Mouse (Mus musculus) megakaryocyte-erythroid progenitor cell, adult 5 weeks (primary cell): ENCODE data around the gene Lrig2. TPM values are rescaled to one million over a fixed set of nuclear protein-coding genes. Genes with fewer than 3 reads are reported as not detected.

Experiments
- polyA plus RNA-seq: library from polyadenylated mRNA; stranded (reverse); fragments of >175 nt; gene quantifications from 2 replicates; pipeline ENCODE4 v1.2.3, GENCODE M21; 2012

The Lrig2 gene
- polyA plus RNA-seq, result 2.3 and 3.1 TPM in 2 replicates

DNA sequence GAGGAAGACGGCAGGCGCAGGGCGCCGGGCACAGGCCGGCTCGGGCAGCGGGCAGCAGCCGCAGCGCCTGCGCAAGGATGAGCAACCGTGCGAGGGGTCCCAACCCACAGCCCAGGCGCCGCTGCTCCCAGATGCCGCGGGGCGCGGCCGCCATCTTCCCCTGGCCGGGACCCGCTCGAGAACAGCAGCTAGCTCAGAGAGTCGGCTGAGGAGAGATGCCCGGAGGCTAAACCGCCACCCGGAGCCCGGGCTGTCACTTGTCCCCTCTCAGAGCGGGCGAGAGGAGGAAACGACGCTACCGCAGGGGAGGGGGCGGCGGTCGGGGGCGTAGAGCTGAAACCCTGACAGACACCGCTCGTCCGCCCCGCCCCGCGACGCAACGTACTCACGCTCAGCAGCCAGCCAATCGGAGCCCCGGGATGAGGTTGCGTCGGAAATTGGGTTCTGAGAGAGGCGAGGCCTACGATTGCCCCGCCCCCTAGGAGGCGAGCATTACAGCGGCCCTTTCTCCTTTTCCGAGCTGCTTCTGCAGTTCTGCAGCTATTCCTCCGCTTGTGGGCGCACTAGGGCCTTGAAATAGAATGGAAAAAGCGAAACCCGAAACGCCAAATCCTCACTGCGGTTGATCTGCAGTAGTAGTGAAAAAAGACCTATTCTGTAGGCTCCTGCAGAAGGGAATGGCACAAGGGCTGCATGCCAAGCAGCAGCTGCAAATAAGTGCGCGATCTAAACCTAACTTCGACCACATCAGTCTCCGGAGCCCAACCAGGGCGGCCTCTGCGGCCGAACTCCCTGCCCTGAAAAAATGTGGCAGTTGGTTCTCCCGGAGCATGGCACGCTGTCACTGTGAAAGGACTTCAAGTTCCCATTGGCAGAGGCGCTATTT is at the start of gene Lrig2:
Gene Lrig2 (minus strand): TSS at position 381 of the 886 bp plus-strand sequence.

Other genes with a start within 250 kb of the Lrig2 start
- gene Slc16a1, start 126.8 kb upstream of the Lrig2 start, polyA plus RNA-seq, result 42.1 and 50.1 TPM in 2 replicates